Mouse (Mus musculus) C2C12 (cell line): ENCODE measurements around the gene Adad2.

Experiments
- CEBPB ChIP-seq: IDR thresholded peaks from one replicate; pipeline ENCODE4 v1.6.1; 2011; ENCODE audit warnings: low read depth, mild to moderate bottlenecking, control low read depth, moderate library complexity
- CTCF ChIP-seq: IDR thresholded peaks from one replicate; pipeline ENCODE4 v1.5.1; 2011; ENCODE audit not compliant: control insufficient read depth, insufficient read depth, insufficient read length
- FOSL1 ChIP-seq: IDR thresholded peaks from one replicate; pipeline ENCODE4 v1.8.0; 2011; ENCODE audit warnings: mild to moderate bottlenecking, low read length; ENCODE audit not compliant: poor library complexity, insufficient read depth, severe bottlenecking
- MAX ChIP-seq: IDR thresholded peaks from one replicate; pipeline ENCODE4 v1.6.1; 2011; ENCODE audit warnings: mild to moderate bottlenecking, control low read depth
- MYOD1 ChIP-seq: IDR thresholded peaks from one replicate; pipeline ENCODE4 v1.6.1; 2011; ENCODE audit warnings: low read depth; ENCODE audit not compliant: control insufficient read depth, insufficient read length
- USF1 ChIP-seq: IDR thresholded peaks from one replicate; pipeline ENCODE4 v1.6.1; 2011; ENCODE audit warnings: low read depth, mild to moderate bottlenecking, control low read depth, moderate library complexity

- TF ChIP-seq MAX = no peak
- TF ChIP-seq FOSL1 = no peak
- TF ChIP-seq CTCF = no peak
- no peak for TF ChIP-seq USF1
- no peak for TF ChIP-seq CEBPB
- TF ChIP-seq MYOD1 = no peak
Measured at GRCm38 (mm10) chr8:119588321-119588720, 24.2 kb upstream of the Adad2 start.
